Mouse (Mus musculus): ENCODE measurements at regions not wholly inside any gene's neighbourhood (a gene's known extent, or its start where the extent isn't known, plus 50 kb on each side); places are given as distances from the start of the nearest gene placed in this dataset.

DNA sequence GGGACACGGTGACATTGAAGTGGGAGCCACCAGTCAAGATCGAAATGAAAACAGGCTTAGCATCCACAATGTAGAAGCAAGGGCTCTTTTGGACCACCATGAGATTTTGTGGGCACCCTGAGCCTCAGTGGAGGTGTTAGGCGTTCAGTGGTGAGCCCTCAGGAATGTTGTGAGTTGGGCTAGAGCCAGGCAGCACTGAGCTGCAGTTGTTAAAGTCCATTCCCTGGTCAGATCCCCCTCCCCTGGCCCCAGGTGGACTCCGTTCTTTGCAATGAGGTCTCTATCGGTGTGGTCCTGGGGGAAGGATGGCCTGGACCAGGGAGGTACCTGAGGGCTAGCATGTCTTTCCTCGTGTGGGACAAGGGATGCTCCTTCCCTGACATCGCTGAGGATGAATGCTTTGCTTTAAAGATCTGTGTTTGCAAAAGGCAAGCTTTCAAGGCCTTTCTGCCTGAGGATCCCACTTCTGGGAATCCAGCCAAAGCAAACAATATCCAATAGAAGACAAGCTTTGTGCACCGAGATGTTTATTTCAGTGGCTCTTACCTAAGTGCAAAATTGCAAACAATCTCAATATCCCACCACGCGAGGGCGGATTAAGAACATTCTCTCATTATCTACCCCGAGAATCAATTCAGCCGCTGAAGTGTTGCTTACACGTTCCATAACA, 90.6 kb upstream of the Gdf10 start:
- peak; percentile 35 for TF ChIP-seq CTCF (IDR thresholded peaks at IDR 0.05; ENCODE audit: low read depth)
- H3K9me3 ChIP-seq (ENCODE audit: control insufficient read depth): no peaks in the 10 kb centered on the region
- 49% methylated on average over 14 of the region's 14 CpGs for WGBS
- H3K27ac ChIP-seq (ENCODE audit: low read depth, low read length): no peak overlapping the region
- no peak overlapping the region for H3K4me3 ChIP-seq (ENCODE audit: low read depth, low read length)
- no peaks in the 10 kb centered on the region for H3K4me1 ChIP-seq (replicated peaks; ENCODE audit: control insufficient read depth, insufficient read depth, low read length)
- no peaks in the 10 kb centered on the region for H3K36me3 ChIP-seq (ENCODE audit: control insufficient read depth, insufficient read depth)
- ATAC-seq: no peak
- H3K27me3 ChIP-seq (replicated peaks; ENCODE audit: control insufficient read depth, insufficient read depth, low read length): no peaks in the 10 kb centered on the region
- H3K9ac ChIP-seq (ENCODE audit: low read depth, low read length): no peak overlapping the region
- H3K4me2 ChIP-seq (replicated peaks; ENCODE audit: low read depth): no peak overlapping the region

DNA sequence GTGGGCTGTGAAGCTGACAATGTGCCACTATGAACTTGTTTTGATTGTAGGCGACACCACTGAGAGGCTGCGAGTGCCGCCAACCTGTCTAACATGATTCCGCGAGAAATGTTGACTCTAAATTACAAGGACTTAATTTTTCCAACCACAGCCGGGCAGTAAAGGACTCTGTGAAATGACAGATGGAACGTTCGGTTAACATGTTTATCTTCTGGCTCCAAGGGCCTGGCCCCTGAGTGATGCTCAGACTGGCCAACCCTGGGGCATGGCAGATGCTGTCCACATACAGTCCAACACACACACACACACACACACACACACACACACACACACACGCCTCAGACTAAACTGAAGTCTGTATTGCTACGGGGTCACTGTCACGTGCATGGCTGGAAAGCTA, 87.0 kb upstream of the Gdf10 start:
- ATAC-seq: no peak
- no peaks in the 10 kb centered on the region for H3K9me3 ChIP-seq (ENCODE audit: control insufficient read depth)
- H3K9ac ChIP-seq (ENCODE audit: low read depth, low read length): no peak overlapping the region
- H3K27ac ChIP-seq (ENCODE audit: low read depth, low read length): no peak overlapping the region
- 75% methylated on average over 11 of the region's 11 CpGs for WGBS
- no peak overlapping the region for H3K4me3 ChIP-seq (ENCODE audit: low read depth, low read length)
- no peaks in the 10 kb centered on the region for H3K4me1 ChIP-seq (replicated peaks; ENCODE audit: control insufficient read depth, insufficient read depth, low read length)
- H3K4me2 ChIP-seq (replicated peaks; ENCODE audit: low read depth): no peak overlapping the region
- TF ChIP-seq CTCF (IDR thresholded peaks at IDR 0.05; ENCODE audit: low read depth): no peak
- no peaks in the 10 kb centered on the region for H3K36me3 ChIP-seq (ENCODE audit: control insufficient read depth, insufficient read depth)
- no peaks in the 10 kb centered on the region; the same call in 1 of the 2 replicates for H3K27me3 ChIP-seq (replicated peaks; ENCODE audit: control insufficient read depth, insufficient read depth, low read length)

DNA sequence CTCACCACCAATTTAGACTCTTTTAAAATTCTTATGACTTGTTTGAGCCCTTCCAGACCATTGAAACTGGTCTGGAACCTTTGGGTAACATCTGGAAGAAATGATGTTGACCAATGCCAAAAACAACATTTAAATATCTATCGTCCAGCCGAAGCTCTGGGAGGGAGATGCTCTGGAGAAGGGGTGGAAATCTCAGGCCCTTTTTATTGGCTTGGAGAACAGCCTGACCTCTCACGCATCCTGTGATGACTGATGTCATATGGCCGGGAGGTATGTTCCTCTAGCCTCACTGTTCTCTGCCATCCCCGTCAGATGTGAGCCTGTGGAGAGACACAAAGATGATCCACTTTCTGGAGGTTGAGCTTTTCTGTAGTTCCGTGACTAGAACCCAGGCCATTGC, 81.6 kb upstream of the Gdf10 start:
- no peaks in the 10 kb centered on the region for H3K9me3 ChIP-seq (ENCODE audit: control insufficient read depth)
- H3K27me3 ChIP-seq (replicated peaks; ENCODE audit: control insufficient read depth, insufficient read depth, low read length): no peaks in the 10 kb centered on the region; the same call in 1 of the 2 replicates
- no peak overlapping the region for H3K27ac ChIP-seq (ENCODE audit: low read depth, low read length)
- no peak overlapping the region for H3K4me2 ChIP-seq (replicated peaks; ENCODE audit: low read depth)
- H3K36me3 ChIP-seq (ENCODE audit: control insufficient read depth, insufficient read depth): no peaks in the 10 kb centered on the region
- TF ChIP-seq CTCF (IDR thresholded peaks at IDR 0.05; ENCODE audit: low read depth): no peak
- H3K4me1 ChIP-seq (replicated peaks; ENCODE audit: control insufficient read depth, insufficient read depth, low read length): no peaks in the 10 kb centered on the region
- 76% methylated on average over 6 of the region's 6 CpGs for WGBS
- H3K4me3 ChIP-seq (ENCODE audit: low read depth, low read length): no peak overlapping the region
- no peak overlapping the region for H3K9ac ChIP-seq (ENCODE audit: low read depth, low read length)
- ATAC-seq: no peak

DNA sequence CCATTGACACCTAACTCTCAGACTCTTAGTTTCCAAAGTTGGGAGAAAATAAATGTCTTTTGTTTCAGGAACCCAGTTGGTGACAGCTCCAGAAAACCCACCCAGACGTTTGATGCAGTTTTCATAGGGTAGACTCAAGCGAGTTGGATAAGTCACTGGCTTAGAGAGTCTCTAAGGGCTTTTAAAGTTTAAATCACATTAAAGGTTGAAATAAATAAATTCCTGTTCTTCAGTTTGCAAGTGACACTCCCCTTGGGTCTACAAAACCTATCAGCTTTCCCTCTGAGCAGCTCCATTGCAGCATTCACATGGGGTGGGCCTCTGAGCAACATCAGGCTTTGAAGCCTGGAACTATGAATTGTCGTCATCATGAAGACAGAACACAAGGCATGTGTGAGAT, 69.9 kb upstream of the Gdf10 start:
- no peak for ATAC-seq
- Histone ChIP-seq H3K27ac (ENCODE audit: low read depth, low read length) (no peak overlapping the region), H3K4me2 (replicated peaks; ENCODE audit: low read depth) (no peak overlapping the region), H3K36me3 (ENCODE audit: control insufficient read depth, insufficient read depth) (no peaks in the 10 kb centered on the region), H3K9me3 (ENCODE audit: control insufficient read depth) (no peaks in the 10 kb centered on the region), H3K9ac (ENCODE audit: low read depth, low read length) (no peak overlapping the region), H3K27me3 (replicated peaks; ENCODE audit: control insufficient read depth, insufficient read depth, low read length) (no peaks in the 10 kb centered on the region), H3K4me3 (ENCODE audit: low read depth, low read length) (no peak overlapping the region), H3K4me1 (replicated peaks; ENCODE audit: control insufficient read depth, insufficient read depth, low read length) (no peaks in the 10 kb centered on the region)
- 83% methylated on average over 3 of the region's 3 CpGs for WGBS
- no peak for TF ChIP-seq CTCF (IDR thresholded peaks at IDR 0.05; ENCODE audit: low read depth)

DNA sequence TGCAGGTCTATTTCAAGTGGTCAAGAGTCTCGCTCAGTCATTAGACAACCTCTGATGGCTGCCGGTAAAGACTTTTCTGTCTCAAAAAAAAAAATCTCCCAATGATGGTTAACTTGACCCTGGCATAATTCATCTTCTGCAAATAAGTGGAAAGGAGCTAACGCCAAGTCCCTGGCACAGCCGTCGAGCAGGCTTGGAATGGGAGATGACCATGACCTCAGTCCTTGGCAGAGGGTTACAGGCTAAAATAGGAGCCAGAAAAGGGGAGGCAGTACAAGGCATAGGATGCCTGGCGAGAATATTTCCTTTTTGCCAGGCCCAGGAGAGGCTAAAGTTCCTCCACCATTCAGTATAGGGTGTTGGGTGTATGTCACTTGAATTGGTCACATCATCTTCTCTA, 69.2 kb upstream of the Gdf10 start:
- H3K9me3 ChIP-seq (ENCODE audit: control insufficient read depth): no peaks in the 10 kb centered on the region
- H3K27me3 ChIP-seq (replicated peaks; ENCODE audit: control insufficient read depth, insufficient read depth, low read length): no peaks in the 10 kb centered on the region
- H3K4me1 ChIP-seq (replicated peaks; ENCODE audit: control insufficient read depth, insufficient read depth, low read length): no peaks in the 10 kb centered on the region
- TF ChIP-seq CTCF (IDR thresholded peaks at IDR 0.05; ENCODE audit: low read depth): no peak
- no peak overlapping the region for H3K4me3 ChIP-seq (ENCODE audit: low read depth, low read length)
- no peak overlapping the region for H3K27ac ChIP-seq (ENCODE audit: low read depth, low read length)
- no peak overlapping the region for H3K4me2 ChIP-seq (replicated peaks; ENCODE audit: low read depth)
- WGBS: 85% methylated on average over 6 of the region's 6 CpGs
- no peak for ATAC-seq
- no peak overlapping the region for H3K9ac ChIP-seq (ENCODE audit: low read depth, low read length)
- H3K36me3 ChIP-seq (ENCODE audit: control insufficient read depth, insufficient read depth): no peaks in the 10 kb centered on the region

DNA sequence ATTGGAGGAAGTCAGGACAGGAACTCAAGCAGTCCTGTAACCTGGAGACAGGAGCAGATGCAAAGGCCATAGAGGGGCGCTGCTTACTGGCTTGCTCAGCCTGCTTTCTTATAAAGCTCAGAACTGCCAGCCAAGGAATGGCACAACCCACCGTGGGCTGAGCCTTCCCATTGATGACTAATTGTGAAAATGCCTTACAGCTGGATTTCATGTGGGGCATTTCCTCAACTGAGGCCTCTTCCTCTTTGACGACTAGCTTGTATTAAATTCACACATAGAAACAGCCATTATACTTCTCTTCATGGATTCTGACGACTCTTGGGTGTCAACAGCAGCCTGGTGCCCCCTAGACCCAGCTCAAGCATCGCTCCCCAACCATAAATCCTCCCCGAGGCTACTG, 66.4 kb upstream of the Gdf10 start:
- H3K27me3 ChIP-seq (replicated peaks; ENCODE audit: control insufficient read depth, insufficient read depth, low read length): no peaks in the 10 kb centered on the region
- H3K9ac ChIP-seq (ENCODE audit: low read depth, low read length): no peak overlapping the region
- no peak for TF ChIP-seq CTCF (IDR thresholded peaks at IDR 0.05; ENCODE audit: low read depth)
- no peak overlapping the region for H3K27ac ChIP-seq (ENCODE audit: low read depth, low read length)
- WGBS: 73% methylated on average over 6 of the region's 6 CpGs
- ATAC-seq: no peak
- H3K4me3 ChIP-seq (ENCODE audit: low read depth, low read length): no peak overlapping the region
- H3K36me3 ChIP-seq (ENCODE audit: control insufficient read depth, insufficient read depth): no peaks in the 10 kb centered on the region
- H3K4me2 ChIP-seq (replicated peaks; ENCODE audit: low read depth): no peak overlapping the region
- H3K9me3 ChIP-seq (ENCODE audit: control insufficient read depth): no peaks in the 10 kb centered on the region
- H3K4me1 ChIP-seq (replicated peaks; ENCODE audit: control insufficient read depth, insufficient read depth, low read length): no peaks in the 10 kb centered on the region

DNA sequence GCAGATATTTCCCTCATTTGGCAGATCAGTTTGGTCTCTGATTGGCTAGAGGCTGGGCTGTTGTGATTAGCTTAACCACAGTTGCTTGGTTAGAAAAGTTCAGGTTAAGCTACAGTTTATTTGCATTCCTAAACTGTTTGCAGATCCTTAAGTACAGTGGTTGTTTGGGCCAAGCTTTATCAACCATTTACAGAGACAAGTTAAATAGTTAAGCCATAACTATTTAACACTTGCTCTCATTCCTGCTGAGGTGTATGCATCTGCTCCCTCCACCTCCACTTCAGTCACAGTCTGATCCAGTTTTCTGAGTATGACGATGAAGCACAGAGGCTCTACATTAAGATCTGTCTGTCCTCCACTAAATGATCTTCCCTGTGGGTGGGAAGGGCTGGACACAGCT, 58.6 kb upstream of the Gdf10 start:
- no peaks in the 10 kb centered on the region for H3K27me3 ChIP-seq (replicated peaks; ENCODE audit: control insufficient read depth, insufficient read depth, low read length)
- TF ChIP-seq CTCF (IDR thresholded peaks at IDR 0.05; ENCODE audit: low read depth): no peak
- H3K4me3 ChIP-seq (ENCODE audit: low read depth, low read length): no peak overlapping the region
- H3K4me1 ChIP-seq (replicated peaks; ENCODE audit: control insufficient read depth, insufficient read depth, low read length): no peaks in the 10 kb centered on the region
- H3K36me3 ChIP-seq (ENCODE audit: control insufficient read depth, insufficient read depth): no peaks in the 10 kb centered on the region
- no peaks in the 10 kb centered on the region for H3K9me3 ChIP-seq (ENCODE audit: control insufficient read depth)
- no peak for ATAC-seq
- no peak overlapping the region for H3K27ac ChIP-seq (ENCODE audit: low read depth, low read length)
- no peak overlapping the region for H3K4me2 ChIP-seq (replicated peaks; ENCODE audit: low read depth)
- H3K9ac ChIP-seq (ENCODE audit: low read depth, low read length): no peak overlapping the region
- 62% methylated on average over 1 of the region's 1 CpGs for WGBS
